Mouse (Mus musculus): ENCODE data around the gene Lrrc51.

GRCm38 (mm10) chr7:101905561-101906286 is 28.0 kb downstream of the Lrrc51 start, which contains the start of gene Lamtor1:
- TF ChIP-seq CTCF (IDR thresholded peaks at IDR 0.05; ENCODE audit: extremely low read depth, insufficient read depth, insufficient read length, insufficient replicate concordance) (no peak), POLR2A (IDR thresholded peaks at IDR 0.05; ENCODE audit: low read depth, low read length) (peak; percentile 75)
